ENCODE assay signal across 16 mouse cellular contexts in genomic region chr7:58692704-58693103, GRCm38 (mm10). TPM values are rescaled to one million over a fixed set of nuclear protein-coding genes. Genes with fewer than 3 reads are reported as not detected.
A peak's percentile ranks its signal among the peaks of the same experiment; 100 is the strongest.
DNase-seq lines count a peak whose midpoint lies in the region; ATAC-seq lines count a peak whose summit lies in the region.
"Had no signal": no experiment of that assay in that cellular context is flagged by ENCODE, and none has a peak within 500 bp of the region (broad histone marks: within the 10 kb centered on the region; RNA-seq: fewer than 3 reads in every experiment).

No protein-coding gene starts in this region.

- H3K9ac ChIP-seq in stomach, embryonic 16.5 days (ENCODE audit: low read length) = no peak overlapping the region
- H3K9ac ChIP-seq: embryonic facial prominence, embryonic 13.5 days; midbrain, embryonic 15.5 days; neural tube, embryonic 15.5 days had no signal

- no peaks in the 10 kb centered on the region for H3K27me3 ChIP-seq in stomach, embryonic 16.5 days (ENCODE audit: control insufficient read depth, insufficient read depth, low read length)
- H3K27me3 ChIP-seq: embryonic facial prominence, embryonic 13.5 days; midbrain, embryonic 15.5 days; neural tube, embryonic 15.5 days had no signal

- peak; percentile 40 for DNase-seq in adrenal gland, postnatal 14 days
- DNase-seq in adrenal gland, adult 8-10 months = no peak
- DNase-seq in left cerebral cortex, postnatal 4 days = peak; percentile 3
- DNase-seq in left cerebral cortex, postnatal 14 days (ENCODE audit: low spot score in 2 of 2) = no peak
- DNase-seq in NIH3T3 (ENCODE audit: low read depth) = peak; percentile 37
- no peak for DNase-seq in heart, postnatal 4 days
- no peak for DNase-seq in heart, adult 9 months (ENCODE audit: low spot score in 2 of 2)
- DNase-seq: cerebellum, adult 18-20 months; heart, postnatal 14 days; kidney, adult 18-20 months had no signal

- no peak overlapping the region for H3K4me2 ChIP-seq in stomach, embryonic 16.5 days (ENCODE audit: low read depth, low read length)
- H3K4me2 ChIP-seq: embryonic facial prominence, embryonic 13.5 days; midbrain, embryonic 15.5 days; neural tube, embryonic 15.5 days had no signal

- 57% methylated on average over 2 of the region's 2 CpGs for WGBS in stomach, embryonic 16.5 days

- H3K4me3 ChIP-seq in stomach, embryonic 16.5 days (replicated peaks; ENCODE audit: low read length) = no peak overlapping the region
- H3K4me3 ChIP-seq: embryonic facial prominence, embryonic 13.5 days; layer of hippocampus, adult 2 months; midbrain, embryonic 15.5 days; neural tube, embryonic 15.5 days had no signal

- H3K4me1 ChIP-seq in stomach, embryonic 16.5 days (ENCODE audit: control insufficient read depth, insufficient read depth, low read length) = peaks cover 15% of the 10 kb centered on the region

- no peaks in the 10 kb centered on the region for H3K36me3 ChIP-seq in stomach, embryonic 16.5 days (ENCODE audit: control insufficient read depth, insufficient read depth, low read length)
- H3K36me3 ChIP-seq: embryonic facial prominence, embryonic 13.5 days; midbrain, embryonic 15.5 days; neural tube, embryonic 15.5 days had no signal

- peak overlapping the region; percentile 59; the same call in 1 of the 2 replicates for H3K27ac ChIP-seq in stomach, embryonic 16.5 days (ENCODE audit: low read length)
- H3K27ac ChIP-seq: embryonic facial prominence, embryonic 13.5 days; layer of hippocampus, adult 2 months; midbrain, embryonic 15.5 days; neural tube, embryonic 15.5 days had no signal

- ATAC-seq in stomach, embryonic 16.5 days (ENCODE audit: insufficient read depth, low FRiP score) = no peak
- ATAC-seq: midbrain, embryonic 15.5 days had no signal

- intact Hi-C loops in left cerebral cortex, postnatal 4 days (cut with DNase I) = no loop called here
- intact Hi-C loops in left cerebral cortex, postnatal 14 days (cut with DNase I) = no loop called here

- H3K9me3 ChIP-seq in stomach, embryonic 16.5 days (replicated peaks; ENCODE audit: control insufficient read depth, low read length) = no peaks in the 10 kb centered on the region
- H3K9me3 ChIP-seq: embryonic facial prominence, embryonic 13.5 days; midbrain, embryonic 15.5 days; neural tube, embryonic 15.5 days had no signal

RNA-seq across cellular contexts. Expression of gene Atp10a, which starts 36.7 kb away (rescaled TPM):
- total RNA-seq in adrenal gland, postnatal 14 days (2021) = 43.4 and 46.8 TPM in 2 replicates
- total RNA-seq in adrenal gland, adult 8-10 months (2022) = 100 to 1,000 TPM in 1 of 4 experiments, 10 to 100 TPM in 3; 72.7 to 102 (median 89.1) TPM
- total RNA-seq in left cerebral cortex, postnatal 4 days (2021) = 1 to 10 TPM; 3.4 to 3.7 TPM
- 1 to 10 TPM; 5.9 to 6.3 TPM for total RNA-seq in left cerebral cortex, postnatal 14 days (2021)
- 3.9 and 4.7 TPM in 2 replicates for polyA plus RNA-seq in stomach, embryonic 16.5 days (2015; fragmentation: Nextera tagmentation; extraction: Ambion mirVana)
- total RNA-seq in heart, postnatal 4 days (2021) = 1 to 10 TPM; 2.4 to 2.9 TPM
- total RNA-seq: MEL had no signal

Comparison
In these comparisons a context has a peak if more than half of its experiments do, and no peak if none do; other contexts are left out.
1. DNase-seq: peak in adrenal gland, postnatal 14 days (single experiment), left cerebral cortex, postnatal 4 days (single experiment) and NIH3T3 (single experiment); none in adrenal gland, adult 8-10 months (single experiment), left cerebral cortex, postnatal 14 days (0 of 2), heart, postnatal 4 days (single experiment) and heart, adult 9 months (0 of 2).